Mouse (Mus musculus): ENCODE data around the gene Dlx6. TPM values are rescaled to one million over a fixed set of nuclear protein-coding genes. Genes with fewer than 3 reads are reported as not detected.
A peak's percentile ranks its signal among the peaks of the same experiment; 100 is the strongest.

The Dlx6 gene
- total RNA-seq, 1 experiment = not detected

DNA sequence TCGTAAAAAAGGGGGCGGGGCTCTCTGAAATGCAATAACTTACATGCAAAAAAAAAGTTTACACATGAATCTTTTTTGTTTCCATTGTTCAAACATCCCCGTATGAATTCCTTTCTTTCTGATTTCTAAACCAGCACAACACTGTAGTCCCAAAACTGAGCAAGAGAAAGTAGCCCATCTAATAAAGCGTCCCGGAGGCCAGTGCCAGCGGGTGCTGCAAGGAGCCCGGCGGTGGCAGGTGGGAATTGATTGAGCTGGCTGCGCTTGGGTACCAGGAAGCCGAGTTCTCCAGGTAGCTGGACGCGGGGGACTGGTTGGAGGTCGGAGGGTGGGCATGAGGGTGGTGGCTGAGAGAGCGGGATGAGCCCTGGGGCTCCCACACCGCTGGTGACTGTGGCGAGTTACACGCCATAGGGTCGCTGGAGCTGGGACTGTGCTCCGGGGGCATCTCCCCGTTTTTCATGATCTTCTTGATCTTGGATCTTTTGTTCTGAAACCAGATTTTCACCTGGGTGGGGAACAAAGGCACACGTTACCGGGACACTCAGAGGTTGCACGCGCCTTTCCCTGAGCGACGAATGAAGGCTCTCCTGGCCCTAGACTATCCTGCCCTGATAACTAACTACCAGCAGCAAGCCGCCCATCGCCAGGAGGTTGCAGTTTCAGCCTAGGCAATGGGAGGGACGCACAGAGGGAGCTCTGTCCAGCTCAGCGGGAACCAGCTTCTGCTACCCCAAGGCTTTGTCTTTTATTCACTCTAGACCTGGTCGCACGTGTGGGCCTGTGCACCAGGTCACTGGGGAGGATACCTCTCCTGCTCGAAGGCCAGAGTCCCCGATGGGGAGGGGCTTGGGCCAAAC is 15.1 kb downstream of the Dlx6 start:
- Histone ChIP-seq H3K4me1 (ENCODE audit: control insufficient read depth in 2 of 2, insufficient read depth in 2 of 2, low read length in 2 of 2, poor library complexity in 1 of 2) (peaks cover 0 to 13% of the 10 kb centered on the region in 2 experiments; a peak in 1 of 4 replicates), H3K9ac (ENCODE audit: insufficient read depth, low read depth, low read length, poor library complexity, severe bottlenecking) (no peak overlapping the region), H3K36me3 (ENCODE audit: control insufficient read depth, insufficient read depth, low read length, poor library complexity, severe bottlenecking) (no peaks in the 10 kb centered on the region), H3K4me3 (ENCODE audit: insufficient read depth in 1 of 2, low read depth in 1 of 2, low read length in 2 of 2, poor library complexity in 1 of 2, severe bottlenecking in 1 of 2) (no peak overlapping the region), H3K27ac (ENCODE audit: insufficient read depth, low read depth, low read length, poor library complexity, severe bottlenecking) (no peak overlapping the region), H3K9me3 (ENCODE audit: control insufficient read depth, insufficient read depth, low read depth, low read length) (no peaks in the 10 kb centered on the region)
- in situ Hi-C loops (cut with MboI; ENCODE audit: low sequenced_read_pairs in 2 of 2, unreplicated experiment in 2 of 2) = loop anchor here (10.0 to 25.0 kb wide), 3 partner anchors 591 to 1153 kb away; partner anchors contain the start of gene Dync1i1 (in 1 of the 2)
- no peak for DNase-seq (ENCODE audit: low read depth, low spot score)
- 0 out of 2 replicates have a peak, but pooled peaks have one; percentile 16 for TF ChIP-seq ZNF384 (IDR thresholded peaks at IDR 0.05; ENCODE audit: low read depth, low read length)
- no peak for TF ChIP-seq CHD2 (IDR thresholded peaks at IDR 0.05; ENCODE audit: low read depth, low read length)

DNA sequence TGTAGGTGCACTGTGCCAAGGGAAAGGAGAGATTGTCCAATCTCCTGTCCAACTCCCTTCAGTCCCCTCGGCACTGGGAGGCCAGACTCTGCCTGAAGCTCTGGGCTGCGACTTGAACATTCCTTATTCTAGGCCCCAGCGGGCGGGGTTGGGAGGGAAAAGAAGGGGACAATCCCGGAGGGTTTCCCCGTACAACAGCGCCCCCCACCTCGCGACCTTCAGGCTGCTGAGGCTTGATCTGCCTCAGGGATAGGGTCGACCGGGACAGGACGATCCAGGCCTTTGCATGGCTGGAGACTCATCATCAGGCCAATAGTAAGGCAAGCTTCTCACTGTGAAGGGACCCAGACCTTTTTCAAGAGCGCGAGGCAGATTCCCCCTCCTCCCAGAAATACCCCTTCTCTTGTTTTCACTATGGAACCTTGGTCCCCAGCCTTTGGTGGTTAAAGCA is 15.7 kb downstream of the Dlx6 start:
- TF ChIP-seq MAFK (IDR thresholded peaks at IDR 0.05; ENCODE audit: insufficient read depth, low read depth, low read length) = no peak
- no peak for TF ChIP-seq ZC3H11A (IDR thresholded peaks at IDR 0.05; ENCODE audit: borderline replicate concordance, low read depth, low read length)
- no peak for TF ChIP-seq ZNF384 (IDR thresholded peaks at IDR 0.05; ENCODE audit: low read depth, low read length)
- no peak for TF ChIP-seq HCFC1 (IDR thresholded peaks at IDR 0.05; ENCODE audit: borderline replicate concordance, insufficient read depth, low read length)
- no peak for TF ChIP-seq CHD2 (IDR thresholded peaks at IDR 0.05; ENCODE audit: low read depth, low read length)
- Histone ChIP-seq H3K4me3 (ENCODE audit: insufficient read depth in 1 of 2, low read depth in 1 of 2, low read length in 2 of 2, poor library complexity in 1 of 2, severe bottlenecking in 1 of 2) (no peak overlapping the region), H3K36me3 (ENCODE audit: control insufficient read depth, insufficient read depth, low read length, poor library complexity, severe bottlenecking) (no peaks in the 10 kb centered on the region), H3K9ac (ENCODE audit: insufficient read depth, low read depth, low read length, poor library complexity, severe bottlenecking) (no peak overlapping the region), H3K27ac (ENCODE audit: insufficient read depth, low read depth, low read length, poor library complexity, severe bottlenecking) (no peak overlapping the region), H3K4me1 (ENCODE audit: control insufficient read depth in 2 of 2, insufficient read depth in 2 of 2, low read length in 2 of 2, poor library complexity in 1 of 2) (peaks cover 0 to 11% of the 10 kb centered on the region in 2 experiments; a peak in 1 of 4 replicates), H3K9me3 (ENCODE audit: control insufficient read depth, insufficient read depth, low read depth, low read length) (no peaks in the 10 kb centered on the region)
- in situ Hi-C loops (cut with MboI; ENCODE audit: low sequenced_read_pairs in 2 of 2, unreplicated experiment in 2 of 2) = loop anchor here (10.0 to 25.0 kb wide), 3 partner anchors 592 to 1154 kb away; partner anchors contain the start of gene Dync1i1 (in 1 of the 2)
- no peak for DNase-seq (ENCODE audit: low read depth, low spot score)

DNA sequence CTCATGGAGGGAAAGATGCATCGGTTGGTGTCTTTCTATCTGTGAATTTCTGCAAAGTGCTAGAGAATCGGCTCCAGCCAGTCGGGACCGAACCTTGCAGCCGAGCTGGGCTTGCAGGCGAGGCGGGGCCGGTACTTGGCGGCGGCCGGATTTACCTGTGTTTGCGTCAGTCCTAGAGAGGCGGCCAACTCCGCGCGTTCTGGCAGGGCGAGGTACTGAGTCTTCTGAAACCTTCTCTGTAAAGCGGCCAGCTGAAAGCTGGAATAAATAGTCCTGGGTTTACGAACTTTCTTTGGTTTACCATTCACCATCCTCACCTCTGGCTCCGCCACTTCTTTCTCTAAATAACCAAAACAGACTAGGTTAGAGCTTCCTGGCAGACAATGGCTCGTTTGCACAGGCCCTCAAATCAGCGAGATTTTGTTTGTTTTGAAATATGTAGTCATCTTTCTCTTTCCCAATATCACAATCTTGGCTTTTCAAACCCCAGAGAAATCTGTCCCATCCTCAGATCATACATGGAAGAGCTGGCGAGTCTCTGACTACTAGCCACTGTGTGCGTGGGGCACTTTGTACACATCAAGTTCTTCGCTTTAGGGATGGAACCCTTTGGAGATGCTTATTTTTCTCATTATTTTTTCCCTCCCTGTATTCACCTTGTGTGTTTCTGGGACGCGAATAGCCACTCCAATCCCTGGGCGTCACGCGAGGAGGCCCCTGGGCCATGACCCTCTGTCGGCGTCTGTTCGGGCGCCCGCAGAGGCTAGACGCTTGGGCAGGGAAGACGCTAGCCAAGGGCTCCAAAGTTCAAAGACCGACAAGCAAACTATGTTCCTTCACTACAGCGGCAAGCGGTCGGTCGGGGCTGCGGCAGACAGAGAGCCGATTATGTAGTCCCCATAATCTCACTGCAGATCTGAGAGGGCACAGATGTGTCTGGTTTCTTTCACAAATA is 16.5 kb downstream of the Dlx6 start:
- Histone ChIP-seq H3K4me1 (ENCODE audit: control insufficient read depth in 2 of 2, insufficient read depth in 2 of 2, low read length in 2 of 2, poor library complexity in 1 of 2) (peaks cover 0 to 11% of the 10 kb centered on the region in 2 experiments; a peak in 1 of 4 replicates), H3K9ac (ENCODE audit: insufficient read depth, low read depth, low read length, poor library complexity, severe bottlenecking) (no peak overlapping the region), H3K9me3 (ENCODE audit: control insufficient read depth, insufficient read depth, low read depth, low read length) (no peaks in the 10 kb centered on the region), H3K4me3 (ENCODE audit: insufficient read depth in 1 of 2, low read depth in 1 of 2, low read length in 2 of 2, poor library complexity in 1 of 2, severe bottlenecking in 1 of 2) (no peak overlapping the region), H3K27ac (ENCODE audit: insufficient read depth, low read depth, low read length, poor library complexity, severe bottlenecking) (no peak overlapping the region), H3K36me3 (ENCODE audit: control insufficient read depth, insufficient read depth, low read length, poor library complexity, severe bottlenecking) (no peaks in the 10 kb centered on the region)
- in situ Hi-C loops (cut with MboI; ENCODE audit: low sequenced_read_pairs in 2 of 2, unreplicated experiment in 2 of 2) = loop anchor here (10.0 to 25.0 kb wide), 3 partner anchors 592 to 1155 kb away; partner anchors contain the start of gene Dync1i1 (in 1 of the 2)
- no peak for DNase-seq (ENCODE audit: low read depth, low spot score)
- TF ChIP-seq CHD2 (IDR thresholded peaks at IDR 0.05; ENCODE audit: low read depth, low read length) = no peak
- TF ChIP-seq HCFC1 (IDR thresholded peaks at IDR 0.05; ENCODE audit: borderline replicate concordance, insufficient read depth, low read length) = no peak
- no peak for TF ChIP-seq ZNF384 (IDR thresholded peaks at IDR 0.05; ENCODE audit: low read depth, low read length)
- TF ChIP-seq MAFK (IDR thresholded peaks at IDR 0.05; ENCODE audit: insufficient read depth, low read depth, low read length) = no peak
- TF ChIP-seq ZC3H11A (IDR thresholded peaks at IDR 0.05; ENCODE audit: borderline replicate concordance, low read depth, low read length) = no peak

DNA sequence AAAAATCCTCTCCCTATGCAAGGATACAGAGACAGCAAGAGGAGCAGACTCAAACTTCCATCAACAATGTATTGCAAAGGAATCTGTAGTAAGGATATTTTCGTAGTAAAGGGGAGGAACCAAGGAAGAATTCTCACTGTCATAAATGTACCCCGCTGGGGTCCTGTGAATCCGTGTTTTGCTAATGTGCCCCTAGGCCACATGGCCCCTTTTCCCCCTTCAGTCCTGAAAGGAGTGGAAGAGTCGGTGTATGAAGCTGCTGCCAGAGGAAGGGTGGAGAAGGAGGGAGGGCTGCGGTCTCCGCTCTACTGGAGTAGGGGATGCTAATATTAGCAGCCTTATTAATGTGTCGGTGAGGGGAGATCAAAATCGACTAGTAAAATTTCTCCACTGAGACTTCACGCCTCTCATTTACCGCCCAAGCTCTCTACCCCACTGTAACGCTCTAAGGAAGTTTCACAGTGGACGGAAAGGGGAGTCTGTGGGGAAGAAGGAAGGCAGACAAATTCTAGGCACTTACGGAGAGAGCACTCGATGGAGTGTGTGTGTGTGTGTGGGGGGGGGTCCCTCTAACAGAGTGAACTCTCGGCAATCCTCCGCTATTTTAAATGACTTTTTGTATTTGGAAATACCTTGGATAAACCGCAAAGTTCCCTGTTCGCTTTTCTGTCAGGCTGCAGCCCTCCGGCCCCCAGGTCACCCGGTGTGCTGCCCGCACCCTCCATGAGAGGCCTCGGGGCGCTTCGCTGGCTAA is 17.4 kb downstream of the Dlx6 start:
- no peaks in the 10 kb centered on the region for H3K9me3 ChIP-seq (ENCODE audit: control insufficient read depth, insufficient read depth, low read depth, low read length)
- DNase-seq (ENCODE audit: low read depth, low spot score) = no peak
- H3K36me3 ChIP-seq (ENCODE audit: control insufficient read depth, insufficient read depth, low read length, poor library complexity, severe bottlenecking) = no peaks in the 10 kb centered on the region
- peaks cover 0 to 9% of the 10 kb centered on the region in 2 experiments; a peak in 1 of 4 replicates for H3K4me1 ChIP-seq (ENCODE audit: control insufficient read depth in 2 of 2, insufficient read depth in 2 of 2, low read length in 2 of 2, poor library complexity in 1 of 2)
- in situ Hi-C loops (cut with MboI; ENCODE audit: low sequenced_read_pairs in 2 of 2, unreplicated experiment in 2 of 2) = loop anchor here (25.0 kb wide), 2 partner anchors 593 to 868 kb away; no protein-coding TSS in a partner anchor
- no peak for TF ChIP-seq ZNF384 (IDR thresholded peaks at IDR 0.05; ENCODE audit: low read depth, low read length)
- TF ChIP-seq ZC3H11A (IDR thresholded peaks at IDR 0.05; ENCODE audit: borderline replicate concordance, low read depth, low read length) = no peak
- no peak for TF ChIP-seq MAFK (IDR thresholded peaks at IDR 0.05; ENCODE audit: insufficient read depth, low read depth, low read length)
- no peak for TF ChIP-seq HCFC1 (IDR thresholded peaks at IDR 0.05; ENCODE audit: borderline replicate concordance, insufficient read depth, low read length)
- TF ChIP-seq CHD2 (IDR thresholded peaks at IDR 0.05; ENCODE audit: low read depth, low read length) = no peak
- no peak overlapping the region for H3K9ac ChIP-seq (ENCODE audit: insufficient read depth, low read depth, low read length, poor library complexity, severe bottlenecking)
- no peak overlapping the region for H3K27ac ChIP-seq (ENCODE audit: insufficient read depth, low read depth, low read length, poor library complexity, severe bottlenecking)
- no peak overlapping the region for H3K4me3 ChIP-seq (ENCODE audit: insufficient read depth in 1 of 2, low read depth in 1 of 2, low read length in 2 of 2, poor library complexity in 1 of 2, severe bottlenecking in 1 of 2)
